Mouse (Mus musculus): ENCODE data around the gene Gm45062. TPM values are rescaled to one million over a fixed set of nuclear protein-coding genes. Genes with fewer than 3 reads are reported as not detected.

Gm45062 gene
- total and polyA plus RNA-seq, 2 experiments from 2014 or later = 2.5 to 8.1 TPM

- no peaks in the 10 kb centered on the region for H3K9me3 ChIP-seq (ENCODE audit: low read length)
- DNase-seq (ENCODE audit: low spot score) (no peak), ATAC-seq (ENCODE audit: low FRiP score) (no peak)
- no peaks in the 10 kb centered on the region for H3K4me1 ChIP-seq (ENCODE audit: insufficient read depth, low read length)
- no peak overlapping the region for H3K4me3 ChIP-seq (ENCODE audit: low read depth, low read length)
- no peaks in the 10 kb centered on the region for H3K36me3 ChIP-seq (ENCODE audit: insufficient read depth, low read length)
- no peak overlapping the region for H3K27ac ChIP-seq (ENCODE audit: low read depth, low read length)
- WGBS = 93% methylated on average over 7 of the region's 7 CpGs
- H3K4me2 ChIP-seq (ENCODE audit: low read depth, low read length, poor library complexity, severe bottlenecking) = no peak overlapping the region
- no peak for TF ChIP-seq CTCF (IDR thresholded peaks at IDR 0.05)
- no peak overlapping the region for H3K9ac ChIP-seq (replicated peaks; ENCODE audit: low read length, poor library complexity, severe bottlenecking)
- H3K27me3 ChIP-seq (ENCODE audit: insufficient read depth, low read length) = no peaks in the 10 kb centered on the region
These were observed 286.5 kb downstream of the Gm45062 start for GRCm38 (mm10) chr6:8545780-8546179.

GRCm38 (mm10) chr6:8551155-8551554, 291.9 kb downstream of the Gm45062 start:
- H3K9me3 ChIP-seq (ENCODE audit: low read length) = no peaks in the 10 kb centered on the region
- TF ChIP-seq CTCF (IDR thresholded peaks at IDR 0.05) = no peak
- H3K4me1 ChIP-seq (ENCODE audit: insufficient read depth, low read length) = no peaks in the 10 kb centered on the region
- H3K36me3 ChIP-seq (ENCODE audit: insufficient read depth, low read length) = 0 out of 2 replicates have a peak, but pooled peaks cover 3% of the 10 kb centered on the region
- DNase-seq (ENCODE audit: low spot score) = no peak
- WGBS = 89% methylated on average over 2 of the region's 2 CpGs
- no peak overlapping the region for H3K9ac ChIP-seq (replicated peaks; ENCODE audit: low read length, poor library complexity, severe bottlenecking)
- H3K4me2 ChIP-seq (ENCODE audit: low read depth, low read length, poor library complexity, severe bottlenecking) = no peak overlapping the region
- no peaks in the 10 kb centered on the region for H3K27me3 ChIP-seq (ENCODE audit: insufficient read depth, low read length)
- no peak overlapping the region for H3K27ac ChIP-seq (ENCODE audit: low read depth, low read length)
- no peak overlapping the region for H3K4me3 ChIP-seq (ENCODE audit: low read depth, low read length)
- ATAC-seq (ENCODE audit: low FRiP score) = no peak

DNA sequence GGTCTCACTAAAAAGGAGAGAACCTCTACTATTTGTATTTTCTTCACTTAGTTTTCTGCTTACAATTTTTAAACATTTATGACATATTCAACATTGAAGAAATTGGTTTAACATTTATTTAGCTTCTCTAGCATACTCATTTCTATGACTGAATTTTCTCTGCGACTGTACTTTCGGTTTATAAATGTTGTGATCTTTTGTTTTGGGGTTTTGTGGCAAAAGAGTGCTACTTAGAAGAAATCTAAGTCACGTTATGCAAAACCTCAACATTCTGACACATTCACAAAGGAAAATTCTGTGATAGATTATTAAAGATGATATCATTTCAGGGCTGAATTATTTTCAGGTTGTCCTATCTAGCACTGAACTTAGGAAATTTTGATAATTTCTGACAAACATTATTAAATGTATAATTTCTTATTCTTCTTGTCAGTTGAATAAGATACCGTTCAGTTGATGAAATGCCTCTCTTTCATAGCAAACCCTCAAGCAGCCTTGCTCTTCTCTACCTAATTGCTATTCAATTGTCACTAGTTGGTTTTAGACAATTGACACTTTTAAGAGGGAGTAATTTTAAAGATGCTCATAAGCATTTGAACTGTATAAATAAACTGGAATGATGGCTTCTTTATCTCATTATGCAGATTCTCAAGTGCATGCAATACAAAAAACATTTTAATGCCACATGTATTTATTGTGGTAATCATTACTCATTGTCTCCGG, 297.8 kb downstream of the Gm45062 start:
- Histone ChIP-seq H3K4me3 (ENCODE audit: low read depth, low read length) (no peak overlapping the region), H3K9me3 (ENCODE audit: low read length) (no peaks in the 10 kb centered on the region), H3K4me1 (ENCODE audit: insufficient read depth, low read length) (no peaks in the 10 kb centered on the region), H3K27me3 (ENCODE audit: insufficient read depth, low read length) (no peaks in the 10 kb centered on the region), H3K9ac (replicated peaks; ENCODE audit: low read length, poor library complexity, severe bottlenecking) (no peak overlapping the region), H3K4me2 (ENCODE audit: low read depth, low read length, poor library complexity, severe bottlenecking) (no peak overlapping the region), H3K27ac (ENCODE audit: low read depth, low read length) (no peak overlapping the region), H3K36me3 (ENCODE audit: insufficient read depth, low read length) (0 out of 2 replicates have a peak, but pooled peaks cover 3% of the 10 kb centered on the region)
- no peak for ATAC-seq (ENCODE audit: low FRiP score)
- WGBS = 86% methylated on average over 5 of the region's 5 CpGs
- TF ChIP-seq CTCF (IDR thresholded peaks at IDR 0.05) = no peak
- no peak for DNase-seq (ENCODE audit: low spot score)

- Histone ChIP-seq H3K36me3 (ENCODE audit: insufficient read depth, low read length) (no peaks in the 10 kb centered on the region), H3K27ac (ENCODE audit: low read depth, low read length) (no peak overlapping the region), H3K9ac (replicated peaks; ENCODE audit: low read length, poor library complexity, severe bottlenecking) (no peak overlapping the region), H3K4me1 (ENCODE audit: insufficient read depth, low read length) (no peaks in the 10 kb centered on the region), H3K27me3 (ENCODE audit: insufficient read depth, low read length) (no peaks in the 10 kb centered on the region), H3K4me2 (ENCODE audit: low read depth, low read length, poor library complexity, severe bottlenecking) (no peak overlapping the region), H3K9me3 (ENCODE audit: low read length) (no peaks in the 10 kb centered on the region), H3K4me3 (ENCODE audit: low read depth, low read length) (no peak overlapping the region)
- no peak for TF ChIP-seq CTCF (IDR thresholded peaks at IDR 0.05)
- 90% methylated on average over 2 of the region's 2 CpGs for WGBS
- DNase-seq (ENCODE audit: low spot score) = no peak
- no peak for ATAC-seq (ENCODE audit: low FRiP score)
These were observed 301.4 kb downstream of the Gm45062 start for GRCm38 (mm10) chr6:8560682-8561081.

DNA sequence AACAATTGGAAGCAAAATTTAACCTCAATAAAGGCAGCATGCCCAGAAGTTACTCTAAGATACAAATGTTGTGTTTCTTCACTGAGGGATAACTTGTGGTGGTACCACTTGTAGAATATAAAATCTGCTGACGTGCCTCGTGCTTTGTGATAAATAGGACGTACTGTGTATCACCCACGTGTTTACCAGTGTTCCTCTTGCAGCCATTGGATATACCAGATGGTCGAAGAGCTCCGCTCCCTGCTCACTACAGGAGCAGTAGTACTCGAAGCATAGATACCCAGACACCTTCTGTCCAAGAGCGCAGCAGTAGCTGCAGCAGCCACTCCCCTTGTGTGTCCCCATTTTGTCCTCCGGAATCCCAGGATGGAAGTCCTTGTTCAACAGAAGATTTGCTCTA, 323.1 kb downstream of the Gm45062 start:
- H3K9ac ChIP-seq (replicated peaks; ENCODE audit: low read length, poor library complexity, severe bottlenecking) = no peak overlapping the region
- no peaks in the 10 kb centered on the region for H3K4me1 ChIP-seq (ENCODE audit: insufficient read depth, low read length)
- no peaks in the 10 kb centered on the region for H3K9me3 ChIP-seq (ENCODE audit: low read length)
- H3K4me2 ChIP-seq (ENCODE audit: low read depth, low read length, poor library complexity, severe bottlenecking) = no peak overlapping the region
- WGBS = 92% methylated on average over 9 of the region's 9 CpGs
- no peaks in the 10 kb centered on the region for H3K27me3 ChIP-seq (ENCODE audit: insufficient read depth, low read length)
- no peak overlapping the region for H3K27ac ChIP-seq (ENCODE audit: low read depth, low read length)
- ATAC-seq (ENCODE audit: low FRiP score) = no peak
- H3K4me3 ChIP-seq (ENCODE audit: low read depth, low read length) = no peak overlapping the region
- no peak for TF ChIP-seq CTCF (IDR thresholded peaks at IDR 0.05)
- H3K36me3 ChIP-seq (ENCODE audit: insufficient read depth, low read length) = no peaks in the 10 kb centered on the region
- DNase-seq (ENCODE audit: low spot score) = no peak

- no peak for ATAC-seq (ENCODE audit: low FRiP score)
- Histone ChIP-seq H3K4me1 (ENCODE audit: insufficient read depth, low read length) (no peaks in the 10 kb centered on the region), H3K9me3 (ENCODE audit: low read length) (no peaks in the 10 kb centered on the region), H3K36me3 (ENCODE audit: insufficient read depth, low read length) (no peaks in the 10 kb centered on the region), H3K27me3 (ENCODE audit: insufficient read depth, low read length) (no peaks in the 10 kb centered on the region), H3K9ac (replicated peaks; ENCODE audit: low read length, poor library complexity, severe bottlenecking) (no peak overlapping the region), H3K4me3 (ENCODE audit: low read depth, low read length) (no peak overlapping the region), H3K4me2 (ENCODE audit: low read depth, low read length, poor library complexity, severe bottlenecking) (no peak overlapping the region), H3K27ac (ENCODE audit: low read depth, low read length) (no peak overlapping the region)
- 94% methylated on average over 3 of the region's 3 CpGs for WGBS
- no peak for DNase-seq (ENCODE audit: low spot score)
- no peak for TF ChIP-seq CTCF (IDR thresholded peaks at IDR 0.05)
These were observed 324.6 kb downstream of the Gm45062 start for GRCm38 (mm10) chr6:8583892-8584291.

Data from midbrain, postnatal 0 days (tissue).